Mouse (Mus musculus): ENCODE data around the gene Wwox. TPM values are rescaled to one million over a fixed set of nuclear protein-coding genes. Genes with fewer than 3 reads are reported as not detected.
"Not testable (repeated sequence)": the region's sequence is repeated elsewhere in the genome, so short reads cannot be mapped to it uniquely, and the experiment has no call there.

Wwox gene
- polyA plus RNA-seq, 1 experiment from 2014 or later = 11.6 TPM

GRCm38 (mm10) chr8:114816949-114817348, 377.5 kb downstream of the Wwox start:
- Histone ChIP-seq H3K27me3 (replicated peaks; ENCODE audit: insufficient read depth, low read length) (no peaks in the 10 kb centered on the region), H3K4me3 (ENCODE audit: low read depth, low read length) (no peak overlapping the region), H3K9me3 (ENCODE audit: low read length) (no peaks in the 10 kb centered on the region), H3K27ac (ENCODE audit: low read length) (no peak overlapping the region), H3K4me2 (replicated peaks; ENCODE audit: low read depth, low read length) (no peak overlapping the region), H3K36me3 (ENCODE audit: insufficient read depth, low read length) (no peaks in the 10 kb centered on the region), H3K9ac (replicated peaks; ENCODE audit: low read depth) (no peak overlapping the region), H3K4me1 (ENCODE audit: insufficient read depth, low read depth, low read length) (no peaks in the 10 kb centered on the region)
- no peak for ATAC-seq
- WGBS = 69% methylated on average over 4 of the region's 4 CpGs
- no peak for DNase-seq (ENCODE audit: low spot score)
- TF ChIP-seq CTCF (IDR thresholded peaks at IDR 0.05) (no peak), EP300 (IDR thresholded peaks at IDR 0.05) (no peak)

DNA sequence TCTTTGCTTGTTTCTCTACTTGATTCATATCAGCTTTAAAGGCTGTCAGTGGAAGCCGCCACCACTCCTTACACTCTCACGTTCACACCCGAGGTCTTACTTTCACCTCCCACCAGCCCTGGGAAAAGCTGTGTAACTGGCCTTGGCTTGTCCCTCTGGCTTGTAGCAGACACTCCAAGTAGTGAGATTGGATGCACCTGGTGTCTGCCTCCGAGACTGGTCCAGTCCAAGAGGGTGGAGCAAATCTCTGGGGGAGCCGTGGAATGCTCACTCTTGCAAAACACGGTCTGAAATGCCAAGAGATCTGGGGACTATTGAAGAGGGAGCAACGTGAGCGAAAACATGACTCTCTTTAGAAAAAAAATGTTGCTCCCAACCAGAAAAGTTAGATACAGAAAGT, 382.1 kb downstream of the Wwox start:
- Histone ChIP-seq H3K27ac (ENCODE audit: low read length) (no peak overlapping the region), H3K4me2 (replicated peaks; ENCODE audit: low read depth, low read length) (no peak overlapping the region), H3K36me3 (ENCODE audit: insufficient read depth, low read length) (no peaks in the 10 kb centered on the region), H3K9me3 (ENCODE audit: low read length) (no peaks in the 10 kb centered on the region), H3K4me3 (ENCODE audit: low read depth, low read length) (no peak overlapping the region), H3K4me1 (ENCODE audit: insufficient read depth, low read depth, low read length) (no peaks in the 10 kb centered on the region), H3K9ac (replicated peaks; ENCODE audit: low read depth) (no peak overlapping the region), H3K27me3 (replicated peaks; ENCODE audit: insufficient read depth, low read length) (no peaks in the 10 kb centered on the region)
- ATAC-seq (peak; percentile 81), DNase-seq (ENCODE audit: low spot score) (peak; percentile 85)
- TF ChIP-seq CTCF (IDR thresholded peaks at IDR 0.05) = no peak
- TF ChIP-seq EP300 (IDR thresholded peaks at IDR 0.05) = no peak
- 37% methylated on average over 8 of the region's 8 CpGs for WGBS

DNA sequence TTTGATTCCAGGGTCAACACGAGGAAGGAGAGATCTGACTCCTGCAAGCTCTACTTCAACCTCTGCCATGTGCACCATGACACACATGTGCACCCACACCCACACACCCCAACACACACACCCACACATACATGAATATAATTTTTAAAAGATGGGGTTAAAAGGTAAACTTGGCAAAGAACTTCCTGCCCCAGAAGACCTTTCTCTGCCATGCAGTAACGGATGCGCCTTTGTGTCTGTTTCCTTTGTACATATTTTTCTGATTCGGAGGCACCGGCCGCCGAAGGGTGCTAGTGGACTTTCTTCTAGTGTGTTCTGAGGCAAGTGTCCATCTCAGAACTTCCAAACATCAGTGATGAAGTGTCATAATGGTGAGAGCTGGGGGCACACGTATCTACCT, 386.0 kb downstream of the Wwox start:
- ATAC-seq = no peak

DNA sequence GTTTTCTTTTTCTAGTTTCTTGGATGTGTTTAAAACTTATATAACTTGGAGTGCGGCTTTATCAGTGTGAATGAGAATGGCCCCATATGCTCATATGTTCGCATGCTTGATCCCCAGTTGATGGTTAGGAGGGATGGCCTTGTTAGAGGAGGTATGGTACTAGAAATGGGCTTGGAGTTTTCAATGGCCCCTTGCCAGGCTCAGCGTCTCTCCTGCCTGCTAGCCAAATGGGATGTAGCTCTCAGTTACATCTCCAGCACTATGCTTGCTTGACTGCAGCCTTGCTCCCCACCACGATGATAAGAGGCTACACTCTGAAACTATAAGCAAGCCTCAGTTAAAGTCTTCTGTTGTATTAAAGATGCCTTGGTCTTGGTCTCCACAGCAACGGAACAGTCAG, 387.5 kb downstream of the Wwox start:
- H3K36me3 ChIP-seq (ENCODE audit: insufficient read depth, low read length) = no peaks in the 10 kb centered on the region

More for the DNA sequence above, 386.0 kb downstream of the Wwox start:
- H3K9me3 ChIP-seq (ENCODE audit: low read length) = no peaks in the 10 kb centered on the region
- TF ChIP-seq EP300 (IDR thresholded peaks at IDR 0.05) (no peak), CTCF (IDR thresholded peaks at IDR 0.05) (no peak)
- H3K9ac ChIP-seq (replicated peaks; ENCODE audit: low read depth) = no peak overlapping the region
- no peak overlapping the region for H3K4me2 ChIP-seq (replicated peaks; ENCODE audit: low read depth, low read length)
- H3K27ac ChIP-seq (ENCODE audit: low read length) = no peak overlapping the region
- WGBS = 87% methylated on average over 8 of the region's 8 CpGs
- no peaks in the 10 kb centered on the region for H3K27me3 ChIP-seq (replicated peaks; ENCODE audit: insufficient read depth, low read length)
- DNase-seq (ENCODE audit: low spot score) = no peak
- H3K4me3 ChIP-seq (ENCODE audit: low read depth, low read length) = no peak overlapping the region
- H3K4me1 ChIP-seq (ENCODE audit: insufficient read depth, low read depth, low read length) = no peaks in the 10 kb centered on the region
- no peaks in the 10 kb centered on the region for H3K36me3 ChIP-seq (ENCODE audit: insufficient read depth, low read length)

GRCm38 (mm10) chr8:114827810-114828209, 388.4 kb downstream of the Wwox start:
- not testable (repeated sequence) for ATAC-seq; H3K9me3 ChIP-seq (ENCODE audit: low read length); H3K27me3 ChIP-seq (replicated peaks; ENCODE audit: insufficient read depth, low read length); DNase-seq (ENCODE audit: low spot score); H3K36me3 ChIP-seq (ENCODE audit: insufficient read depth, low read length); H3K9ac ChIP-seq (replicated peaks; ENCODE audit: low read depth); H3K27ac ChIP-seq (ENCODE audit: low read length); H3K4me1 ChIP-seq (ENCODE audit: insufficient read depth, low read depth, low read length); H3K4me3 ChIP-seq (ENCODE audit: low read depth, low read length); H3K4me2 ChIP-seq (replicated peaks; ENCODE audit: low read depth, low read length)
- WGBS = 71% methylated on average over 1 of the region's 1 CpGs

More for the DNA sequence above, 387.5 kb downstream of the Wwox start:
- DNase-seq (ENCODE audit: low spot score) (no peak), ATAC-seq (no peak)
- 77% methylated on average over 5 of the region's 5 CpGs for WGBS
- no peaks in the 10 kb centered on the region for H3K9me3 ChIP-seq (ENCODE audit: low read length)
- H3K4me1 ChIP-seq (ENCODE audit: insufficient read depth, low read depth, low read length) = no peaks in the 10 kb centered on the region
- H3K4me2 ChIP-seq (replicated peaks; ENCODE audit: low read depth, low read length) = no peak overlapping the region
- H3K9ac ChIP-seq (replicated peaks; ENCODE audit: low read depth) = no peak overlapping the region
- TF ChIP-seq CTCF (IDR thresholded peaks at IDR 0.05) (no peak), EP300 (IDR thresholded peaks at IDR 0.05) (no peak)
- H3K4me3 ChIP-seq (ENCODE audit: low read depth, low read length) = no peak overlapping the region
- no peaks in the 10 kb centered on the region for H3K27me3 ChIP-seq (replicated peaks; ENCODE audit: insufficient read depth, low read length)
- H3K27ac ChIP-seq (ENCODE audit: low read length) = no peak overlapping the region

DNA sequence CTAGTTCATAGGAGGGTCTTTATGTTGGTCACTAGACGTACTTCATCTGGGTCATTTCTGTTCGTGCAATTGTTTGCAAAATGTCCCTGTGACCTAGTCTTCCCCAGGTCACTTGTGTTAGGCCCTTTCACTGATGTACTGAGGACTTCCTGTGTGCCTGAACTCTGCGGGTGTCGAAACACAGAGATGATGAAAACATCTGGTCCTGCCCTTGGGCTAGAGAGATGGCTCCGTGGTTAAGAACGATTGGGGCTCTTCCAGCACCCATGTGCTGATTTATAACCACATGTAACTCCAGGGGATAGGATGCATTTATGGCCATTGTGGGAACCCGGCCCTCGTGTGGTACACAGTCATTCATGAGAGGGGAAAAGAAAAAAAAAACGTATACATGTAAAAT, 392.1 kb downstream of the Wwox start:
- no peaks in the 10 kb centered on the region for H3K27me3 ChIP-seq (replicated peaks; ENCODE audit: insufficient read depth, low read length)
- no peak for DNase-seq (ENCODE audit: low spot score)
- 54% methylated on average over 9 of the region's 9 CpGs for WGBS

GRCm38 (mm10) chr8:114832251-114832774, 392.9 kb downstream of the Wwox start:
- TF ChIP-seq CTCF (IDR thresholded peaks at IDR 0.05) = no peak
- no peak for TF ChIP-seq EP300 (IDR thresholded peaks at IDR 0.05)
- no peak overlapping the region for H3K27ac ChIP-seq (ENCODE audit: low read length)
- WGBS = 54% methylated on average over 8 of the region's 8 CpGs
- H3K4me1 ChIP-seq (ENCODE audit: insufficient read depth, low read depth, low read length) = no peaks in the 10 kb centered on the region
- no peaks in the 10 kb centered on the region for H3K36me3 ChIP-seq (ENCODE audit: insufficient read depth, low read length)
- DNase-seq (ENCODE audit: low spot score) (peak; percentile 31), ATAC-seq (peak; percentile 12; the same call in 1 of the 2 replicates)
- no peak overlapping the region for H3K9ac ChIP-seq (replicated peaks; ENCODE audit: low read depth)
- no peak overlapping the region for H3K4me2 ChIP-seq (replicated peaks; ENCODE audit: low read depth, low read length)
- no peaks in the 10 kb centered on the region for H3K9me3 ChIP-seq (ENCODE audit: low read length)
- H3K27me3 ChIP-seq (replicated peaks; ENCODE audit: insufficient read depth, low read length) = no peaks in the 10 kb centered on the region
- no peak overlapping the region for H3K4me3 ChIP-seq (ENCODE audit: low read depth, low read length)

More for the DNA sequence above, 392.1 kb downstream of the Wwox start:
- H3K9ac ChIP-seq (replicated peaks; ENCODE audit: low read depth) = no peak overlapping the region
- no peak overlapping the region for H3K27ac ChIP-seq (ENCODE audit: low read length)
- H3K4me2 ChIP-seq (replicated peaks; ENCODE audit: low read depth, low read length) = no peak overlapping the region
- no peaks in the 10 kb centered on the region for H3K4me1 ChIP-seq (ENCODE audit: insufficient read depth, low read depth, low read length)
- no peak overlapping the region for H3K4me3 ChIP-seq (ENCODE audit: low read depth, low read length)
- H3K36me3 ChIP-seq (ENCODE audit: insufficient read depth, low read length) = no peaks in the 10 kb centered on the region
- H3K9me3 ChIP-seq (ENCODE audit: low read length) = no peaks in the 10 kb centered on the region
- no peak for TF ChIP-seq EP300 (IDR thresholded peaks at IDR 0.05)
- no peak for ATAC-seq

Measured in lung, postnatal 0 days (tissue).